Mouse (Mus musculus) liver, adult 2 months (tissue): ENCODE measurements around the gene Cenpc1.

Source experiments
- CTCF ChIP-seq: fragments of 200-500 bp; IDR thresholded peaks from 2 replicates; pipeline ENCODE4 v1.5.1; 2011; ENCODE audit warnings: low read depth, low read length, control low read depth
- POLR2A ChIP-seq: fragments of 200-500 bp; IDR thresholded peaks from 2 replicates; pipeline ENCODE4 v1.6.1; 2011; ENCODE audit warnings: low read length, control low read depth; ENCODE audit not compliant: insufficient read depth; ENCODE audit errors: extremely low read depth

- no peak for TF ChIP-seq POLR2A
- TF ChIP-seq CTCF = no peak
These were observed 630 bp upstream of the Cenpc1 start for GRCm38 (mm10) chr5:86065876-86066550.
